Mouse (Mus musculus): ENCODE data around the gene Gm9803. TPM values are rescaled to one million over a fixed set of nuclear protein-coding genes. Genes with fewer than 3 reads are reported as not detected.

The Gm9803 gene
- polyA plus RNA-seq, 1 experiment = 13.4 TPM

DNA sequence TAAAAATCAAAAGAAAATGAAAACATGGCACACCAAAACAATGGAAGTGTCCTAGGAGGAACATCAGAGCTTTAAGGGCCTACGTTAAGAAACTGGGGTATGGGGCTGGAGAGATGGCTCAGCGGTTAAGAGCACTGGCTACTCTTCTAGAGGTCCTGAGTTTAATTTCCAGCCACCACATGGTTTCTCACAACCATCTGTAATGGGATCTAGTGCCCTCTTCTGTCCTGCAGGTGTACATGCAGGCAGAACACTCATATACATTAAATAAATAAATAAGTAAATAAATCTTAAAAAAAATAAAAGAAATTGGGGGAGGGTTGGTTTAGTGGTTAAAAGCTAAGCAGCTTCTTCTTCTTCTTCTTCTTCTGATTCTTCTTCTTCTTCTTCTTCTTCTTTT lies 37.4 kb downstream of the Gm9803 start:
- Histone ChIP-seq H3K27me3 (ENCODE audit: control insufficient read depth, insufficient read depth, low read length) (no peaks in the 10 kb centered on the region), H3K4me1 (ENCODE audit: control insufficient read depth, insufficient read depth, low read length) (no peaks in the 10 kb centered on the region), H3K4me3 (replicated peaks; ENCODE audit: insufficient read depth, low read depth, low read length) (no peak overlapping the region), H3K27ac (ENCODE audit: insufficient read depth, low read length) (no peak overlapping the region)
- no peak for TF ChIP-seq CTCF (IDR thresholded peaks at IDR 0.05; ENCODE audit: borderline replicate concordance, insufficient read depth, low read depth, low read length)
- WGBS = 90% methylated on average over 2 of the region's 2 CpGs
- no peak for DNase-seq

Other genes with a start within 250 kb of the Gm9803 start
- gene Bend3, start 45.3 kb upstream of the Gm9803 start, polyA plus RNA-seq (2012; rRNA removed) = 2.8 and 3.2 TPM in 2 replicates
- 37.6 and 40.9 TPM in 2 replicates for gene 1700021F05Rik, start 16.9 kb downstream of the Gm9803 start, polyA plus RNA-seq (2012; rRNA removed)
- 26.4 and 39.5 TPM in 2 replicates for gene Cd24a, start 54.2 kb downstream of the Gm9803 start, polyA plus RNA-seq (2012; rRNA removed)

All from cerebellum, adult 2 months (tissue).